Mouse (Mus musculus) limb, embryonic 15.5 days (tissue): ENCODE measurements around the gene Apobec2. TPM values are rescaled to one million over a fixed set of nuclear protein-coding genes. Genes with fewer than 3 reads are reported as not detected.

ENCODE experiments used
- ATAC-seq: fragments of 200-750 bp; cut with Nextera tagmentation; 2 replicates; pipeline ENCODE4 v1.8.0; 2017; ENCODE audit warnings: low read depth, moderate TSS enrichment; ENCODE audit not compliant: insufficient number of reproducible peaks, low FRiP score, low TSS enrichment
- H3K27ac ChIP-seq: fragments of 300-500 bp; sonication (generic); 2 replicates; pipeline ENCODE4 v1.5.1; 2015; ENCODE audit warnings: moderate library complexity, mild to moderate bottlenecking, inconsistent platforms
- H3K27me3 ChIP-seq: fragments of 300-500 bp; sonication (generic); 2 replicates; pipeline ENCODE4 v1.6.1; 2015; ENCODE audit warnings: inconsistent platforms
- H3K36me3 ChIP-seq: fragments of 300-500 bp; sonication (generic); 2 replicates; pipeline ENCODE4 v1.6.1; 2015; ENCODE audit warnings: inconsistent platforms
- H3K4me1 ChIP-seq: fragments of 300-500 bp; sonication (generic); 2 replicates; pipeline ENCODE4 v1.6.1; 2015; ENCODE audit warnings: inconsistent platforms
- H3K4me2 ChIP-seq: fragments of 300-500 bp; sonication (generic); 2 replicates; pipeline ENCODE4 v1.6.1; 2015; ENCODE audit warnings: mild to moderate bottlenecking, inconsistent platforms
- H3K4me3 ChIP-seq: fragments of 300-500 bp; sonication (generic); 2 replicates; pipeline ENCODE4 v1.5.1; 2015; ENCODE audit warnings: mild to moderate bottlenecking, inconsistent platforms
- H3K9ac ChIP-seq: fragments of 300-500 bp; sonication (generic); 2 replicates; pipeline ENCODE4 v1.6.1; 2015; ENCODE audit warnings: inconsistent platforms
- H3K9me3 ChIP-seq: fragments of 300-500 bp; sonication (generic); 2 replicates; pipeline ENCODE4 v1.6.1; 2016; ENCODE audit warnings: inconsistent platforms
- WGBS: fragments of 180-500 bp; shearing (Covaris S2); methylation state at CpG from one replicate; pipeline ENCODE4 v1.1.7; 2015; 5-methylcytosine and 5-hydroxymethylcytosine counted together
- polyA plus RNA-seq: library from polyadenylated mRNA; unstranded; fragments of >200 nt; fragmentation: Nextera tagmentation; extraction: Ambion mirVana; gene quantifications from 2 replicates; pipeline ENCODE4 v1.2.1, GENCODE M21; 2015

Gene Apobec2
- polyA plus RNA-seq, 1 experiment from 2014 or later: 26.8 TPM

DNA sequence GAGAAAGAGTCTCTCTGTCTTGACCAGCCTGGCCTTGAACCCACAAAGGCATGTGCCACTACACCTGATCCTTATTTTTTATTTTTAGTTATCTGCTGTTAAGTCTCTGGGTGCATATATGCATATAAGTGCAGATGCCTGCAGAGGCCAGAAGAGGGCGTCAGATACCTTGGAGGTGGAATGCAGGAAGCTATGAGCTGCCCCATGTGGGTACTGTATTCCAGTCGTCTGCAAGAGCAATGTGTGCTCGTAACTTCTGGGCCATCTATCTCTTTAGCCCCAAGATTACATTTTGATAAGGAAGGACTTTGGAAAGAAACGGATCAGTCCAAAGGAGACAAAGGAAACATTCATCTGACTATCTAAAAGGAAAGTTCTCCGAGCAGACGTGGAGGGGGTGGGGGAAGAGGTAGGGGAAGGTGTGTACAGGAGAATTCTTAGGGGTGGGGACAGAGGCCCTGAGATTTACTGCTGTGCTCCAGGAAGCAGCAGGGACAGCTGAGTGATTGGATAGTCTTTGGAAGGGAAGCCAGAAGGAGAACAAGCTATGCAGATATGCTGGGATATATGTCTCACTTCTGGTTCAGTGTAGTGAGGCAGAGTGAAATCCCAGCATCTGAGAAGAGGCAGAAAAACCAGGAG is 1.1 kb upstream of the Apobec2 start:
- H3K9me3 ChIP-seq: no peaks in the 10 kb centered on the region
- H3K27ac ChIP-seq: no peak overlapping the region
- no peak overlapping the region for H3K4me2 ChIP-seq
- peaks cover 25% of the 10 kb centered on the region for H3K4me1 ChIP-seq
- no peak for ATAC-seq
- 58% methylated on average over 6 of the region's 6 CpGs for WGBS
- H3K9ac ChIP-seq: no peak overlapping the region
- no peaks in the 10 kb centered on the region for H3K27me3 ChIP-seq
- no peaks in the 10 kb centered on the region for H3K36me3 ChIP-seq
- no peak overlapping the region for H3K4me3 ChIP-seq

DNA sequence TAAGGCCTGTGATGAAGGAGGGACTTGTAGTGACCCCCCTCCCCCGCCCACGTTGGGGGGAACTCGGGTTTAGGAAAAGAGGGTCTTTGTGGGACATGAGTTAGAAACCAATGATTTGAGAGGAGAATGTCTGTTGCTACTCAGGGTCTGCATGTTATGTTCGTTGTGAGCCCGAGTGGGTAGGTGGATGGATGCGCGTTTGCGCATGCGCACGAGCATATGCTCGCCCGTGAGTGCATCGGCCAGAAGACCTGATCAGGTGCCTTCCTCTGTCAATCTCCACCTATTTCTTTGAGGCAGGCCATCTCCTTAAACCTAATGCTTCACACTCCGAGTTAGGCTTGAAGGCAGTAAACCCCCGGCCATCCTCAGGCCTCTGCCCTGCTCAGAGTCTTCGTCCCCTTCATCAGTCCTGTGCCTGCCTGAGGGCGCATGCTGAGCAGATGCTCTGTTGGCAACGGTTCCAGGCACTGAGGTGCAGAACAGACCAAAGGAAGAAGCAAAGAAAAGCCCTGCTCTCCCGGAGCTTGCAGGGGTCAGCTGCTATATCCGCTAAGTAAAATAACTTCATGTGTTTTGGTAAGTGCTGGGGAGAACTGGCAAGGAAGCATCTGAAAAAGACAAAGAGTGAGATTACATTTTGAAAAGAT is 401 bp upstream of the Apobec2 start:
- Histone ChIP-seq H3K9me3 (no peaks in the 10 kb centered on the region), H3K27ac (no peak overlapping the region), H3K36me3 (no peaks in the 10 kb centered on the region), H3K4me1 (peaks cover 28% of the 10 kb centered on the region), H3K27me3 (no peaks in the 10 kb centered on the region), H3K4me3 (no peak overlapping the region), H3K4me2 (no peak overlapping the region), H3K9ac (no peak overlapping the region)
- ATAC-seq: no peak
- WGBS: 77% methylated on average over 20 of the region's 20 CpGs

DNA sequence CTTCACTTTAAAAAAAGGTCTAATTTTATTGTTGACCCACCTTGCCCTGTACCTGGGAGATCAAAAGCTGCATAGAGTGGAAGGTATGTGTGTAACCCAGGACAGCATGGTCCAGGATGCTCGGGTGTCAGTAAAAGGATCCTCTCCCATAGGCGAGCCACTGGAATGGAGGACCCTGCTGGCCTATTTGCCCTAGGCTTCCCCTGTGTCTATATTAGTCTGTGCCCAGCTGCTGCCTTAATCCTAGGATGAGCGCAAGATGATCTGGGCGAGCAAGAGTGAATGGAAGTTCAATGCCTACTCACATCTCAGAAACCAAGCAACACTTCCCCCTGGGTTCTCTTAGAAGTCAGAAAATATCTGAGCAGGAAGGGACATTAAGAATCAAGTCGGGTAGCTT is 1.7 kb downstream of the Apobec2 start:
- H3K9ac ChIP-seq: no peak overlapping the region
- H3K27me3 ChIP-seq: no peaks in the 10 kb centered on the region
- H3K4me1 ChIP-seq: peaks cover 20% of the 10 kb centered on the region
- no peaks in the 10 kb centered on the region for H3K9me3 ChIP-seq
- H3K4me3 ChIP-seq: no peak overlapping the region
- no peak overlapping the region for H3K27ac ChIP-seq
- no peak overlapping the region for H3K4me2 ChIP-seq
- 66% methylated on average over 5 of the region's 5 CpGs for WGBS
- no peak for ATAC-seq
- no peaks in the 10 kb centered on the region for H3K36me3 ChIP-seq

DNA sequence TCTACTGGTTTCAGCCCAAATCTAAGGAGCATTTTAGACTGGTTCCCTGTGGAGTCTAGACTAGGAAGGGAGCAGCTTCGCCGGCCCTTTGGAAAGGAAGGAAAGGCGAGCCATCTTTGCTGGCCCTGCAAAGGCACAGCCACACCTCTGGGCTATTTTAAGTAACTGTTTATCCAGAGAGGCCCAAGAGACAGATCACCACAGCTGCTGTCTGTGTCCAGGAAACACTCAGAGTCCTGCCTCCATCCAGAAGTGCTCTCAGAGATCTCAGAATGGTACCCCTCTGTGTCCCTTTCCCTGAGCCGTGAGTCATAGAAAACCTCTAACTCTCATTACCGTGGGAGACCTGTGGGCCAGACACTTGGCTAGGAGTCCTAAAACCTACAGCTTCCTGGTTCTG is 2.3 kb downstream of the Apobec2 start:
- no peak; the same call in 1 of the 2 replicates for ATAC-seq
- Histone ChIP-seq H3K27ac (no peak overlapping the region), H3K9ac (no peak overlapping the region), H3K27me3 (no peaks in the 10 kb centered on the region), H3K36me3 (no peaks in the 10 kb centered on the region), H3K4me2 (0 out of 2 replicates have a peak overlapping the region, but pooled peaks have one; percentile 7), H3K4me1 (peaks cover 23% of the 10 kb centered on the region), H3K9me3 (no peaks in the 10 kb centered on the region), H3K4me3 (no peak overlapping the region)
- WGBS: 42% methylated on average over 5 of the region's 5 CpGs

- H3K9ac ChIP-seq: no peak overlapping the region
- H3K4me1 ChIP-seq: peaks cover 23% of the 10 kb centered on the region
- no peaks in the 10 kb centered on the region for H3K9me3 ChIP-seq
- H3K4me2 ChIP-seq: no peak overlapping the region
- no peaks in the 10 kb centered on the region for H3K27me3 ChIP-seq
- WGBS: 57% methylated on average over 11 of the region's 11 CpGs
- ATAC-seq: no peak
- no peak overlapping the region for H3K4me3 ChIP-seq
- no peaks in the 10 kb centered on the region for H3K36me3 ChIP-seq
- H3K27ac ChIP-seq: peak overlapping the region; percentile 57; the same call in 1 of the 2 replicates
These were observed 4.7 kb downstream of the Apobec2 start for GRCm38 (mm10) chr17:48427852-48428530.

DNA sequence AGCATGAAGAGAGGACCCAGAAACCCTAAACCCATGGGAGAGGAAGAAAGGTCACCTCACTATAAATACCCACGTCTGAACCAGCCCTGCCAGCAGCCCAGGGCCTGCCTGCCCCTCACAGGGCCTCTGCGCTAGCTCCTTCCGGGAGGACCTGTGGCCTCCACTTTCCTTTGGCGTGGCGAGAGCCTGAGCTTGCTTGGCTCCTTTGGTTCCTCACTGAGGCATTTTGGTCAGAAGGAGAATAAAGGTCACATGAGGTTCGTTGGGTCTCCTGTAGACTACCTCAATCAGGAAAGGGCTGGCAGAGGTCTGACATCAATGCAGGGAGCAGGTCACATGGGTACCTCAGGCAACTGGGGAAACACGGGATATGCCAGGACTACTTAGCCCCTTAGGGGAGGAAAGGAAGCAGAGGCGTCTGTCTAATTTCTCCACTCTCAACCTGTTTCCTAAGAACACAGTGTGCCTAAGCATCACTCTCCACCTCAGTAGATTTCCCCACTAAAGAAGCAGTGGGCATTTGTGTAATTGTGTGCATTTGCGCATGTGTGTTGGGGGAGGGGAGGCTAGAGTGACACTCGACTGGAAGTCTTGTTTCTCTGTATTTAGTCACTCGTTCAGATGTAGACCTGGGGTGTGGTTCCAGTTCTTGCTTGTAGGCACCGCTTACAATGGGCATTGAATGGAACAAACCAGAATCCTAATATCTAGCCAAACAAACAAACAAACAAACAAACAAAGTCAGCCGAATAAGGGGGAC is 5.6 kb downstream of the Apobec2 start:
- Histone ChIP-seq H3K4me2 (no peak overlapping the region), H3K4me1 (peaks cover 23% of the 10 kb centered on the region), H3K4me3 (no peak overlapping the region), H3K9ac (no peak overlapping the region), H3K27me3 (no peaks in the 10 kb centered on the region), H3K36me3 (no peaks in the 10 kb centered on the region), H3K27ac (no peak overlapping the region), H3K9me3 (no peaks in the 10 kb centered on the region)
- WGBS: 56% methylated on average over 13 of the region's 13 CpGs
- no peak for ATAC-seq

GRCm38 (mm10) chr17:48425823-48426612 is 6.7 kb downstream of the Apobec2 start:
- Histone ChIP-seq H3K4me3 (no peak overlapping the region), H3K9me3 (no peaks in the 10 kb centered on the region), H3K9ac (no peak overlapping the region), H3K27me3 (no peaks in the 10 kb centered on the region), H3K4me2 (no peak overlapping the region), H3K27ac (no peak overlapping the region), H3K4me1 (peaks cover 23% of the 10 kb centered on the region), H3K36me3 (no peaks in the 10 kb centered on the region)
- ATAC-seq: no peak
- 37% methylated on average over 9 of the region's 9 CpGs for WGBS

DNA sequence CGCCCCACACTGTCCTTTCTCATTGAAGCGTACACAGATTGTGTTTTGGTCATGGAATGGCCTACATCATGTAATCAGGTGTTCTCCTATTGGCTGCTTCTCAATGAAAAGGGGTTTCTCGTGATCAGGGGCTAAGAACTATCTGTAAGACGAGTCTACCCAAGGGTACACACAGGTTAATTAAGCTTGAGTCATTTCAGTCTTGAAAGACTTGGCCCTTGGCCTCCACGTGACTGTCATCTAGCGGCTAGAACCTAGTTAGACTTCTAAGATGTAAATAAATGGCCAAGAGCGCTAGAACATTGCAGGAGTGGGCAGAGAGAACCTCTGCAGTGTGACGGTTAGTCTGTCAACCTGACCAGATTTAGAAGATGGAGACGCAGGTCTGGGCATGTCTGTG is 8.5 kb downstream of the Apobec2 start:
- WGBS: 86% methylated on average over 9 of the region's 9 CpGs
- H3K27me3 ChIP-seq: no peaks in the 10 kb centered on the region

DNA sequence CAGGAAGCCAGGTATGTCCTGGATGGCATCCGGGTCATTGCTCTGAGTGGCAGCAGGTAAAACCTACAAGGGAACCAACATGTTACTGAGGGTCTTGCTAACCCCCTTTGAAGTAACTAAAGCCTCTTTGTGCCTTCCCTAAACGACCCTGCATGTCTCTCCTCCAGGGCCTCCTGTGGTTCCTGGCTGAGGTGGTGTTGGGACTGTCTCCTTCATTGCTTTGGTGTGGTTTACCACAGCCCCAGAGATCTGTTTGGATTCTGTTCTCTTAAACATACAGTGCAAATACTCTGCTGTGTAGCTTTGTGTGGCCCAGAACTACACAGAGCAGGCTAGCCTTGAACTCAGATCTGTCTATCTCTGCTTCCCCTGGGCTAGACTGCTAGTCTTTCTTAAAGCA is 13.2 kb downstream of the Apobec2 start:
- no peaks in the 10 kb centered on the region for H3K27me3 ChIP-seq
- no peak overlapping the region for H3K4me3 ChIP-seq
- H3K9me3 ChIP-seq: no peaks in the 10 kb centered on the region
- no peak overlapping the region for H3K9ac ChIP-seq
- 68% methylated on average over 2 of the region's 2 CpGs for WGBS
- H3K27ac ChIP-seq: no peak overlapping the region
- ATAC-seq: no peak
- H3K4me2 ChIP-seq: no peak overlapping the region
- H3K4me1 ChIP-seq: no peaks in the 10 kb centered on the region
- peaks cover 30% of the 10 kb centered on the region for H3K36me3 ChIP-seq

More for the DNA sequence above, 8.5 kb downstream of the Apobec2 start:
- H3K9ac ChIP-seq: no peak overlapping the region
- no peak for ATAC-seq
- H3K36me3 ChIP-seq: no peaks in the 10 kb centered on the region
- peaks cover 18% of the 10 kb centered on the region for H3K4me1 ChIP-seq
- H3K9me3 ChIP-seq: no peaks in the 10 kb centered on the region
- no peak overlapping the region for H3K4me3 ChIP-seq
- no peak overlapping the region for H3K4me2 ChIP-seq
- H3K27ac ChIP-seq: no peak overlapping the region

- ATAC-seq: no peak
- H3K27me3 ChIP-seq: no peaks in the 10 kb centered on the region
- H3K4me3 ChIP-seq: no peak overlapping the region
- H3K4me2 ChIP-seq: no peak overlapping the region
- WGBS: 79% methylated on average over 1 of the region's 1 CpGs
- no peak overlapping the region for H3K27ac ChIP-seq
- peaks cover 36% of the 10 kb centered on the region for H3K36me3 ChIP-seq
- H3K4me1 ChIP-seq: no peaks in the 10 kb centered on the region
- no peak overlapping the region for H3K9ac ChIP-seq
- H3K9me3 ChIP-seq: no peaks in the 10 kb centered on the region
These were observed 13.9 kb downstream of the Apobec2 start for GRCm38 (mm10) chr17:48418781-48419180.

DNA sequence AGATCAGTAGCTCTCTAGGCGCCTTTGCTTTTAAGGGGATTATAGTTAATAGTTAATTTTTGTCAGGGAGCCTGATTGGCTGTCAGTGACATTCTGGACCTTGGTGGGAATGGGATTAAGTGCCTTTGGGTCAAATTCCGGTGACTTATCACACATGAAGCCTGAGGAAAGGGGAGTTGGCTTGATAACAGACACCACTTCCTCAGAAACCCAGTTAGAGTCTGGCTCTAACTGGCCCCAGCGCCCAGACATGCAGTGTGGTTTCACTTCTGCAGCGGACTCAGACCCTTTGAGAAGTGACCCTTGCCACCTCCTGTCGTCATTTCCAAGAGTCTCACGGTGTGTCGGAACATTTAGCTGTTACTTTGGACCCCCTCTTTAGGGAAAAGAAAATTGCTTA is 14.6 kb downstream of the Apobec2 start:
- H3K4me1 ChIP-seq: no peaks in the 10 kb centered on the region
- H3K9ac ChIP-seq: no peak overlapping the region
- no peaks in the 10 kb centered on the region for H3K9me3 ChIP-seq
- WGBS: 81% methylated on average over 7 of the region's 7 CpGs
- H3K4me2 ChIP-seq: no peak overlapping the region
- no peak overlapping the region for H3K4me3 ChIP-seq
- H3K27me3 ChIP-seq: no peaks in the 10 kb centered on the region
- H3K27ac ChIP-seq: no peak overlapping the region
- no peak for ATAC-seq
- peaks cover 40% of the 10 kb centered on the region for H3K36me3 ChIP-seq
